Comparison of ENCODE assay signal across 14 mouse cellular contexts in genomic region chr15:12994563-12995359, GRCm38 (mm10).
"Had no signal": no experiment of that assay in that cellular context is flagged by ENCODE, and none has a peak within 500 bp of the region (broad histone marks: within the 10 kb centered on the region; RNA-seq: fewer than 3 reads in every experiment).

No protein-coding gene starts in this region.

- H3K4me2 ChIP-seq: limb, embryonic 12.5 days; liver, embryonic 13.5 days; lung, embryonic 15.5 days; midbrain, embryonic 15.5 days; neural tube, embryonic 12.5 days; stomach, embryonic 15.5 days had no signal

- DNase-seq: liver; liver, embryonic 13.5 days; liver, postnatal 0 days; lung, postnatal 14 days; right cerebral cortex, postnatal 14 days; thymus, adult 2 months; thymus, postnatal 25 days had no signal

- H3K4me1 ChIP-seq: limb, embryonic 12.5 days; liver, embryonic 13.5 days; lung, embryonic 15.5 days; midbrain, embryonic 15.5 days; neural tube, embryonic 12.5 days; stomach, embryonic 15.5 days had no signal

- H3K27ac ChIP-seq: layer of hippocampus, adult 2 months; limb, embryonic 12.5 days; liver, embryonic 13.5 days; lung, embryonic 15.5 days; midbrain, embryonic 15.5 days; neural tube, embryonic 12.5 days; stomach, embryonic 15.5 days had no signal

- H3K4me3 ChIP-seq: layer of hippocampus, adult 2 months; limb, embryonic 12.5 days; liver, embryonic 13.5 days; lung, embryonic 15.5 days; midbrain, embryonic 15.5 days; neural tube, embryonic 12.5 days; stomach, embryonic 15.5 days had no signal

- H3K9me3 ChIP-seq: liver, embryonic 13.5 days; lung, embryonic 15.5 days; midbrain, embryonic 15.5 days; neural tube, embryonic 12.5 days; stomach, embryonic 15.5 days had no signal

- ATAC-seq: intestine, embryonic 16.5 days; liver, postnatal 0 days; midbrain, embryonic 15.5 days had no signal

- H3K27me3 ChIP-seq: limb, embryonic 12.5 days; liver, embryonic 13.5 days; lung, embryonic 15.5 days; midbrain, embryonic 15.5 days; neural tube, embryonic 12.5 days; stomach, embryonic 15.5 days had no signal

- H3K9ac ChIP-seq: limb, embryonic 12.5 days; liver, embryonic 13.5 days; liver, postnatal 0 days; lung, embryonic 15.5 days; midbrain, embryonic 15.5 days; neural tube, embryonic 12.5 days; stomach, embryonic 15.5 days had no signal

- H3K36me3 ChIP-seq: limb, embryonic 12.5 days; liver, embryonic 13.5 days; lung, embryonic 15.5 days; midbrain, embryonic 15.5 days; neural tube, embryonic 12.5 days; stomach, embryonic 15.5 days had no signal
